Mouse (Mus musculus) heart, adult 2 months (tissue): ENCODE results near the gene Brd3. TPM values are rescaled to one million over a fixed set of nuclear protein-coding genes. Genes with fewer than 3 reads are reported as not detected.

Experiments
- DNase-seq, 2 experiments: peaks; one replicate each; pipeline ENCODE4 v3.0.0; 2021
- H3K27ac ChIP-seq: fragments of 200-600 bp; 2 replicates; pipeline ENCODE4 v1.8.1; 2022
- H3K27me3 ChIP-seq: fragments of 200-500 bp; 2 replicates; pipeline ENCODE4 v1.6.1; 2012; ENCODE audit warnings: mild to moderate bottlenecking, low read length, inconsistent platforms, mixed read lengths; ENCODE audit not compliant: control insufficient read depth, insufficient read depth
- H3K36me3 ChIP-seq: fragments of 200-500 bp; 2 replicates; pipeline ENCODE4 v1.6.1; 2012; ENCODE audit warnings: low read length, inconsistent platforms; ENCODE audit not compliant: control insufficient read depth, insufficient read depth
- H3K4me1 ChIP-seq: fragments of 200-500 bp; 2 replicates; pipeline ENCODE4 v1.6.1; 2011; ENCODE audit warnings: low read length; ENCODE audit not compliant: control insufficient read depth, insufficient read depth
- H3K4me3 ChIP-seq: fragments of 200-600 bp; 2 replicates; pipeline ENCODE4 v1.8.1; 2022
- H3K79me2 ChIP-seq: fragments of 200-500 bp; replicated peaks from 2 replicates; pipeline ENCODE4 v1.6.1; 2012; ENCODE audit warnings: mild to moderate bottlenecking, inconsistent platforms, low read length, moderate library complexity, mixed read lengths; ENCODE audit not compliant: control insufficient read depth, insufficient read depth
- H3K9ac ChIP-seq: fragments of 200-500 bp; 2 replicates; pipeline ENCODE4 v1.6.1; 2012; ENCODE audit warnings: low read depth, mild to moderate bottlenecking, control low read depth, inconsistent platforms, low read length, mixed read lengths
- CTCF ChIP-seq: fragments of 200-600 bp; IDR thresholded peaks from 2 replicates; pipeline ENCODE4 v1.8.1; 2022; ENCODE audit warnings: antibody characterized with exemption, mild to moderate bottlenecking, moderate library complexity
- EP300 ChIP-seq: fragments of 200-500 bp; IDR thresholded peaks from 2 replicates; pipeline ENCODE4 v1.6.1; 2011; ENCODE audit warnings: low read depth, low read length, control low read depth; ENCODE audit not compliant: insufficient read depth
- POLR2A ChIP-seq: fragments of 200-500 bp; IDR thresholded peaks from 2 replicates; pipeline ENCODE4 v1.6.1; 2011; ENCODE audit warnings: mild to moderate bottlenecking, low read depth, low read length, control low read depth; ENCODE audit not compliant: insufficient read depth
- WGBS: fragments of 180-500 bp; shearing (Covaris S2); methylation state at CpG from one replicate; pipeline ENCODE4 v1.1.7; 2018; 5-methylcytosine and 5-hydroxymethylcytosine counted together
- intact Hi-C: fragments of 180-260 bp; cut with DNase I; formaldehyde crosslinking; loops from one replicate; pipeline ENCODE4 v1.15.1; 2025
- polyA plus RNA-seq: library from polyadenylated mRNA; depleted of rRNA; stranded (reverse); fragments of >200 nt; gene quantifications from 2 replicates; pipeline ENCODE4 v1.2.3, GENCODE M21; 2012
- total RNA-seq, 2 experiments: library from RNA; stranded (reverse); gene quantifications; 2 replicates each; pipeline ENCODE4 v1.2.3; 2021

The Brd3 gene
- total and polyA plus RNA-seq, 3 experiments = 12.5 to 28.7 (median 27.0) TPM

DNA sequence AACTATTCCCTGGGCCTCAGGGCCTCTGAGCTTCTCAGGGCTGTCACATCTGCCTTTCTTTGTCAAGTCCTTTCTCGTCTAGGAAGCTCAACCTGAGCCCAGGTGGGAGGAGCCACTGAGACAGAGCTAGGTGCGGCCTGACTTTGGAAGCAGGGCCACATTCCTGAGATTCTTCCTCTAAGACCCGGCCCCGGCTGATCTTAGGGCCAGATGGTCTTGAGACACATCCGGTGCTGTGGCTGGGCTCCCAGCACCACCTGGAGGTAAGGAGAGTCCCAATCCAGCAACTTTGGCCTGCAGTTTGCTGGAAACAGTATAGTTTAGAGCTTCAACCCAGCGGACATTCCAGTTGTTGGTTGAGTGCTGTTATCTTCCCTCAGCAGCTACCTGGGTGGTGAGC lies 1.9 kb downstream of the Brd3 start:
- TF ChIP-seq POLR2A (no peak), EP300 (0 out of 2 replicates have a peak, but pooled peaks have one; percentile 30), CTCF (peak; percentile 30; the same call in 1 of the 2 replicates)
- no peaks in the 10 kb centered on the region for H3K79me2 ChIP-seq
- no peaks in the 10 kb centered on the region for H3K36me3 ChIP-seq
- H3K9ac ChIP-seq = no peak overlapping the region
- no peaks in the 10 kb centered on the region; the same call in 1 of the 2 replicates for H3K27me3 ChIP-seq
- H3K27ac ChIP-seq = peak overlapping the region; percentile 9; the same call in 1 of the 2 replicates
- intact Hi-C loops = no loop called here
- WGBS = 26% methylated on average over 6 of the region's 6 CpGs
- peaks cover 10% of the 10 kb centered on the region for H3K4me1 ChIP-seq
- no peak overlapping the region for H3K4me3 ChIP-seq
- peak; percentile 19 to 25 for DNase-seq

DNA sequence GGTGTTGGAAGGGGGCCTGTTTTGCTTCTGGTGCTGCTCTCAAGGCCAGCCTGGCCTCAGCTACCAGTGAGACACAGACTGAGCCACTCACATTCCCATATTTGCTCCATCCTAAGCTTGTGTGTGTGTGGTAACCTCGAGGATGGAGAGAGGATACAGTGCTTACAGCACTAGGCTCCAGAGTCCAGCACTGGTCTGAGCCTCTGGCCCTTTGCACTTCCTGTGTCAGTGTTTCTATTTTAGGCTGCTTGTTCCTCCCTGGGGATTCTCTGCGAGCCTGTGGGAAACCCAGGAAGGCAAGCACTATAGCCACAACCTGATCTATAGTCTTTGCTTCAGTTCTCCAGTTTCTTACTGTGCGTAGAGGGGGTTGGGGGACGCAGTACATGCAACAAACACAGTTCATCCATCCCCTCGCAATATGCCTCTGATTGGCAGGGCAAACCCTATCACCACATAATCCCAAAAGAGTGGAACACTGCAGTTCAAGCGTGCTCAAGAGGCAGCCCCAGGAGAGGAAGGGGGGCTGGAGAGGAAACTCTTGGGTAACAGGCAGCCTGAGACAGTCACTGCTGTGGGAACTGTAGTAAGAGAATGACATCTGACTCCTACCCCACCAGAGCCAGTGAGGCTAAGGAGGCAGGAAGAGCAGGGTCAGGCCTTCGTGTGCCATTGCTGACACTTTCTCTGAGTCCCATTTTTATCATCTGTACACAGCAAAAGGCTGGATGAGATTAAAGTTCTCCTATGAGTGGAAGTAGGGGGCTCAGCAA lies 3.2 kb downstream of the Brd3 start:
- Histone ChIP-seq H3K27me3 (no peaks in the 10 kb centered on the region; the same call in 1 of the 2 replicates), H3K4me3 (no peak overlapping the region), H3K4me1 (peaks cover 10% of the 10 kb centered on the region), H3K9ac (peak overlapping the region; percentile 18; the same call in 1 of the 2 replicates), H3K36me3 (no peaks in the 10 kb centered on the region), H3K79me2 (no peaks in the 10 kb centered on the region), H3K27ac (peak overlapping the region; percentile 52)
- TF ChIP-seq CTCF = no peak
- 0 out of 2 replicates have a peak, but pooled peaks have one; percentile 38 for TF ChIP-seq POLR2A
- 37% methylated on average over 7 of the region's 7 CpGs for WGBS
- intact Hi-C loops = no loop called here
- DNase-seq = peak; percentile 31 to 55

DNA sequence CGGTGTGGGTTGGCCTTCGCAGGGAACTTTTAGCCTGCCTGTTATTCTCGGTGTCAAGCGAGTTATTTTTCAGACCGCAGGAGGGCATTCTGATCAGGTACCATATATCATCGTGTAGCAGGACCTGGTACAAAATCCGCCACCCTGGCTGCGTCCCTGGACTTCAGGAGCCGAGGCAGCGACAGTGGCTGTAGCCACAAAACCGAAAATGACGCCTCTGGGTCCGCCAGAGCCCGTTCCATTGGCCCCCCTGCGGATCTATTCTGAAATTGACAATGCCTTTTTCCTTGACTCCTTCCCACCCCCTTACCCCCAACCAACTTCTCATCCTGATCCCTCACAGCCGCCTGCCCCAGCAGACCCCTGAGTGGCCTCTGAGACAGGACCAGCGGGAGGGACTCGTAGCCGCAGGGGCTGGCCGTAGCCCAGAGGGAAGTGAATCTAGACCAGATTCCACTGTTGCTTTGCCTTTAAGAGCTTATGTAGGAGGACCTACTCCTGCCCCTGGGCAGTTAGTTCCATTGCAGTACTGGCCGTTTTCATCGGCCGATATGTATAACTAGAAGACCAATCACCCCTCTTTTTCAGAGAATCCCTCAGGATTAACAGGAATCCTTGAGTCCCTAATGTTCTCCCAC lies 11.0 kb downstream of the Brd3 start:
- TF ChIP-seq POLR2A (no peak), CTCF (no peak), EP300 (no peak)
- no peak overlapping the region for H3K27ac ChIP-seq
- intact Hi-C loops = no loop called here
- no peaks in the 10 kb centered on the region for H3K4me1 ChIP-seq
- no peaks in the 10 kb centered on the region for H3K36me3 ChIP-seq
- no peaks in the 10 kb centered on the region for H3K27me3 ChIP-seq
- H3K9ac ChIP-seq = peak overlapping the region; percentile 38; the same call in 1 of the 2 replicates
- no peak for DNase-seq
- 61% methylated on average over 23 of the region's 23 CpGs for WGBS
- H3K79me2 ChIP-seq = no peaks in the 10 kb centered on the region
- H3K4me3 ChIP-seq = no peak overlapping the region

DNA sequence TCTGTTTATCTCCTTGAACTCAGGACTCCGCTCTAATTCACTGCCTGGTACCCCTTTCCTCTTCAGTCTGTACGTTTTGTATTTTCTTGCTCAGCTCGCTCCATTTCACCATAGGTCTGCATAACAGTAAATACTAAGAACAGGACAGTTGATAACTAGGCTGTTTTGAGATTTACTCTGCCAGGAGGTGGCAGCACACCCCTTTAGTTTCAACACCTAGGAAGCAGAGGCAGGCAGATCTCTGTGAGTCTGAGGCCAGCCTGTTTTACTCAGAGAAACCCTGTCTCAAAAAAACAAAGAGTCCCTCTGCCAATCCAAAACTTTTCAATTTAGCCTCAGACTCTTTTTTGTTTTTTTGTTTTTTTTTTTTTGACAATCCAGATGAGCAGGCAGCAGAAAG lies 13.5 kb downstream of the Brd3 start:
- no peak overlapping the region for H3K27ac ChIP-seq
- H3K9ac ChIP-seq = no peak overlapping the region
- no peak for DNase-seq
- no peaks in the 10 kb centered on the region for H3K36me3 ChIP-seq
- H3K4me1 ChIP-seq = no peaks in the 10 kb centered on the region
- no peaks in the 10 kb centered on the region for H3K79me2 ChIP-seq
- intact Hi-C loops = no loop called here
- 93% methylated on average over 3 of the region's 3 CpGs for WGBS
- TF ChIP-seq CTCF (peak; percentile 29; the same call in 1 of the 2 replicates), EP300 (no peak)
- no peaks in the 10 kb centered on the region for H3K27me3 ChIP-seq
- H3K4me3 ChIP-seq = no peak overlapping the region

DNA sequence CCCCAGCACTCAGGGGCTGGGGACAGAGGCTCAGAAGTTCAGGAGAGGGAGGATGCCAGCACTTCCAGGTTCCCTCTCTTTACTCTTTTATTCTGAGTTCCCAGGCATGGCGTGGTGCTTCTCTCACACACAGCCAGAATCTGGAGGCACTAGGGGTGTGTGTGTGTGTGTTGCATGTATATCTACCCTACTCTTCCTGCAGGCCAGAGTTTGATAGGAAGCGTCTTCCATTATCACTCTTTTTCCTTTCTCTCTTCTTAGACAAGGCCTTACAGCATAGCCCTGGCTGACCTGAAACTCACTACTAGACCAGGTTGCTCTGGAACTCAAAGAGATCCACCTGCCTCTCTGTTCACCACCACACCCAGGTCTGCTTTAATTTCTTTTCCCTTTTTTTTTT lies 16.5 kb downstream of the Brd3 start:
- intact Hi-C loops = no loop called here
- no peak for DNase-seq
- no peaks in the 10 kb centered on the region for H3K36me3 ChIP-seq

DNA sequence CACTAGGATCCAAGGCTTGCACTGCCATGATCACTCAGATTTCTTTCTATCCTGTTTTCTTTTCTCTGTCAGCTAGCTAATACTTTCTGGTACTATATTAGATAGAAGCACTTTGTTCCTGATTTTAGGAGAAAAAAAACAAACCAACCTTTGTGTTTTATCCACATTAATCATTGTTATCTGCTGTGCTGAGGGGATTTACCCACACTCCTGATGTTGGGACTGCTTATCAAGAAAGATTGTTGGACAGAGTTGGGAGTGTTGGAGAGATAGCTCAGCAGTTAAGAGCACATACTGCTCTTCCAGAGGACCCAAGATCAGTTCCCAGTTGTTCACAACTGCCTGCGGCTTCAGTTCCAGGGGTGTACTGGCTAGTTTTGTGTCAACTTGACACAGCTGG lies 19.1 kb downstream of the Brd3 start:
- no peaks in the 10 kb centered on the region for H3K27me3 ChIP-seq
- no peak overlapping the region for H3K27ac ChIP-seq
- no peak overlapping the region for H3K4me3 ChIP-seq
- H3K9ac ChIP-seq = no peak overlapping the region
- no peak for DNase-seq
- WGBS = 92% methylated on average over 1 of the region's 1 CpGs
- no peaks in the 10 kb centered on the region for H3K79me2 ChIP-seq
- no peak for TF ChIP-seq EP300
- no peak for TF ChIP-seq CTCF
- TF ChIP-seq POLR2A = no peak
- H3K36me3 ChIP-seq = no peaks in the 10 kb centered on the region
- no peaks in the 10 kb centered on the region for H3K4me1 ChIP-seq
- intact Hi-C loops = no loop called here

More for the DNA sequence above, 16.5 kb downstream of the Brd3 start:
- no peaks in the 10 kb centered on the region for H3K79me2 ChIP-seq
- H3K27me3 ChIP-seq = no peaks in the 10 kb centered on the region
- no peak overlapping the region for H3K27ac ChIP-seq
- H3K4me1 ChIP-seq = no peaks in the 10 kb centered on the region
- H3K4me3 ChIP-seq = no peak overlapping the region
- 61% methylated on average over 2 of the region's 2 CpGs for WGBS
- TF ChIP-seq CTCF = no peak
- no peak for TF ChIP-seq POLR2A
- TF ChIP-seq EP300 = no peak
- no peak overlapping the region for H3K9ac ChIP-seq
